Mouse (Mus musculus) cerebellum, postnatal 25 days (tissue): ENCODE measurements around the gene Metap1.

ENCODE experiments used
- DNase-seq, 2 experiments: peaks; one replicate each; pipeline ENCODE4 v3.0.0; 2021; ENCODE audit warnings: mixed read lengths in 2 of 2

Metap1 gene

GRCm38 (mm10) chr3:138448077-138448860 is 41.0 kb downstream of the Metap1 start:
- no peak for DNase-seq

- DNase-seq, result no peak
These were observed 45.9 kb downstream of the Metap1 start for GRCm38 (mm10) chr3:138443465-138443771.

GRCm38 (mm10) chr3:138442612-138443464 is 46.5 kb downstream of the Metap1 start, which contains the start of gene Adh5:
Gene Adh5, plus strand, starts transcription at chr3:138443093.
- DNase-seq, result peak; percentile 90 to 96

GRCm38 (mm10) chr3:138442203-138442602 is 47.1 kb downstream of the Metap1 start:
- DNase-seq, result no peak

- DNase-seq, result no peak
These were observed 50.6 kb downstream of the Metap1 start for GRCm38 (mm10) chr3:138438716-138439115.

- DNase-seq, result no peak
These were observed 57.5 kb downstream of the Metap1 start for GRCm38 (mm10) chr3:138431835-138432234.

GRCm38 (mm10) chr3:138430360-138430976 is 58.8 kb downstream of the Metap1 start:
- no peak for DNase-seq

- no peak for DNase-seq
These were observed 65.1 kb downstream of the Metap1 start for GRCm38 (mm10) chr3:138424247-138424646.

- no peak for DNase-seq
These were observed 65.7 kb downstream of the Metap1 start for GRCm38 (mm10) chr3:138423664-138424063.

- no peak for DNase-seq
These were observed 68.9 kb downstream of the Metap1 start for GRCm38 (mm10) chr3:138420385-138420784.

- no peak for DNase-seq
These were observed 69.9 kb downstream of the Metap1 start for GRCm38 (mm10) chr3:138419369-138419768.

- DNase-seq, result no peak
These were observed 74.1 kb downstream of the Metap1 start, which contains the start of gene Adh4 for GRCm38 (mm10) chr3:138415121-138415690. Gene Adh4, plus strand, starts transcription at chr3:138415466.

GRCm38 (mm10) chr3:138410211-138410610 is 79.1 kb downstream of the Metap1 start:
- DNase-seq, result no peak

GRCm38 (mm10) chr3:138409585-138409984 is 79.7 kb downstream of the Metap1 start:
- no peak for DNase-seq
